Mouse (Mus musculus) G1E (cell line): ENCODE data around the gene Wwox.

Experiments used
- CTCF ChIP-seq: IDR thresholded peaks from 2 replicates; pipeline ENCODE4 v1.5.1; 2012; ENCODE audit warnings: low read depth, low read length, inconsistent platforms, mixed read lengths
- GATA1 ChIP-seq: IDR thresholded peaks from 2 replicates; pipeline ENCODE4 v1.6.1; 2012; ENCODE audit warnings: borderline replicate concordance, low read length, inconsistent platforms, mixed read lengths
- GATA2 ChIP-seq: IDR thresholded peaks from 2 replicates; pipeline ENCODE4 v1.6.1; 2012; ENCODE audit warnings: low read depth, low read length, inconsistent platforms, borderline replicate concordance
- POLR2AphosphoS5 ChIP-seq: IDR thresholded peaks from 2 replicates; pipeline ENCODE4 v1.6.1; 2012; ENCODE audit warnings: low read depth, low read length, inconsistent platforms; ENCODE audit not compliant: insufficient replicate concordance
- TAL1 ChIP-seq: conservative IDR thresholded peaks from 2 replicates; pipeline ENCODE4 v1.6.1; 2012; ENCODE audit warnings: low read depth, low read length, inconsistent platforms, mixed read lengths

DNA sequence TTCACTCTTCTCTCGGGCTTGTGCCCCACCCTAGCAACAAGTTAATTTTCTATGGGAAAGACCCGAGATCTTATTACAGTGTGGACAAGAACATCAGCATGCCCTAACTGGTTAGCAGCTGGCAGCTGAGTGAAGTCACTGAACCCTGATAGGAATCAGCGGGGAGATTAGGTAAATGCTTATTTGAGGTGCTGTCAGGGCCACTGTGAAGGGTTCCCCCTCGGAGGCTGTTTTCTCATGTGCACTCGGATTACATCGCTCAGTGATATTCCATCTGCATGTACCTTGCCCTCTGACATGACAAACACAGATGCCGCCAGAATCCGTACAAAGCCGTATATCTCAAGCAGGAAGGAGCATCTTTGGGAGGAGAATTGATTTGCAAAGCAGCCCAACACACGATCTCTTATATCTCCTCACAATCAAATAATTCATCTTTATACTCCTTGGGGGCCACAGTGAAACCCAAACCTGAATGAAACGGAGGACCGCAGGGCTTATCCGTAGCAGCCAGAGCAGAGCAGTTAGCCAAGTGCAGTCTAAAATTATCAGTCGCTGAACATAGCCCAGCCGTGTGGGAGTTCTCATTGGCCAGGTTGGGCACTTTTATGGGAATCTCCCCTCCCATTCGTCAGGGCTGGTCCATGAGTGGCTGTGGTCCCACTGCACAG, 519.1 kb downstream of the Wwox start:
- TF ChIP-seq CTCF (no peak), GATA1 (no peak), TAL1 (no peak), POLR2AphosphoS5 (no peak), GATA2 (no peak)
